Mouse (Mus musculus): ENCODE measurements at regions not wholly inside any gene's neighbourhood (a gene's known extent, or its start where the extent isn't known, plus 50 kb on each side); places are given as distances from the start of the nearest gene placed in this dataset.

GRCm38 (mm10) chr1:6928658-6929057 lies 2121.0 kb downstream of the Gm37988 start:
- no peak for DNase-seq (ENCODE audit: low spot score in 2 of 2)

GRCm38 (mm10) chr1:6931876-6932275 lies 2124.2 kb downstream of the Gm37988 start:
- DNase-seq (ENCODE audit: low spot score in 2 of 2): no peak

DNA sequence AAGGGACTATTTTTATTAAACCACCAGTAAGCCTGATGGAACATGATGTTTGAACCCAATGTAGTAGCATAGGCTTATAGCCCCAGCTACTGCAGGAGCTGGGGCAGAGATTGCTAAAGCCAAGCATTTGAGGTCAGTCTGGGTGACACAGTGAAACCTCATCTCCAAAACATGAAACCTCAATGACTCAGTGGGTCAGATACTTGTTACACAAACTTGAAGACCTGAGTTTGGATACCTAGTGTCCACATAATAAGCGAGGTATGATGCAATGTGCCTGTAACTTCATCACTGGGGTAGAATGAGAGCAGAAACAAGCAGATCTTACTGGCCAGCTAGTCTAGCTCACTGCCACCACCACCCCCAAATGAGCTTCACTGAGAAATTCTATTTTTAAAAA lies 2162.1 kb downstream of the Gm37988 start:
- DNase-seq (ENCODE audit: low spot score in 2 of 2): no peak

DNA sequence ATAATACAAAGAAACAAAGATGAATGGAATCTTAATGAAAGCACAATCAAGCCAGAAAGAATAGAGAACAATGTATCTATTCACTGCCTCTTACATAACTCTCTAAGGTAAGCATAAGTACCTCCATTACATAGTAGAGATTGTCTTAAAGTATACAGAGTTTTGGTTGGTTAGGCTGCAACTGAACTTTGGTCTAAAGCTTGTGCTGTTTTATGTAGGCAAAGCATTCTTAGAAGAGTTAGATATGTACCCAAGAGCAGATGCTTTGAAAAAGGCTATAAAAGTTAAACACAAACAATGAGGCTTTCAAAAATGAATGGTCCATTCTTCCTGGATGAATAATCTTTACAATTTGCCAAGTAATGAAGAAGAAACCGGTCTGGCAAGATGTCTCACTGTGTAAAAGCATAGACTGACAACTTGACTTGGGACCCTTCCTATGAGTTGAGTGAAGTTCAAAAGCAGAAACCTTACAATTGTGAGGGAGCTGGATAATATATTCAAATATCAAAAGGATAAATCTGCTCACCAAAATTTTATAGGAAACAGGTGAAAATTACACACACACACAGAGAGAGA lies 2166.1 kb downstream of the Gm37988 start:
- no peak for DNase-seq (ENCODE audit: low spot score in 2 of 2)

DNA sequence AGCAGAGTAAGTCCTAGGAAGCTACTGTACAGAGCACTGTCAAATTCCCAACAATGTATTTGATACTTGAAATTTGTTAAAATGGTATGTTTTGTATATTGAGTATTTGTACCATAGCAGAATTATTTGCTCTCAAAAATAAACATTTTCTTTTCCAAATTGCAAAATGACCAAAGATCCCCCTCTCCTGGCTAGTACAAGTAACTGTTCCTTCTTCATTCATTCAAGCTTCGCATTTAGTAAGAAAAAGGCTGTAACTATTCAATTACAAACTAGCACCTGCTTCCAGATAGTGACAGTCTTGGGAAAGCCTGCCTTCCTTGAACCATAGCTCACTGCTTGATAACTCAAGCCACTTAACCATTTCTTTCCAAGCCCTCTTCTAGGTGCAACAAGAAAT lies 2171.9 kb downstream of the Gm37988 start:
- DNase-seq (ENCODE audit: low spot score in 2 of 2): no peak

DNA sequence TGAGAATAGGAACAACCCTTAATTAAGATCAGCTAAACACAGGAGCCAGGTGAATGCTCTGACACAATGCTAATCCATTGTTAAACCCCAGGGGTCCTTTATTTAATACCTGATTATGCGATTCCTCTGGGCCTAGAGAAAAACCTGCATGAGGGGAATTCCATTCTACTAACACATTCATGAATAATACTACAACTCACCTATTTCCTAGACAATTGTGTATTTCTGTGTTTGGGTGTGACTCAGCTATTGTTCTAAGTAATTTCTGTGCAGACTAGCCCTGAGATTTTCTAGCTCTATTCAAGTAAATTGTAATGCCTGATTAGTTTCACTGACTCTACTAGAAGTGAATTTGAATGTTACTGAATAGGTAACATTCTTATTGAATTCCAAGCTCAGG lies 2176.5 kb downstream of the Gm37988 start:
- DNase-seq (ENCODE audit: low spot score in 2 of 2): no peak

DNA sequence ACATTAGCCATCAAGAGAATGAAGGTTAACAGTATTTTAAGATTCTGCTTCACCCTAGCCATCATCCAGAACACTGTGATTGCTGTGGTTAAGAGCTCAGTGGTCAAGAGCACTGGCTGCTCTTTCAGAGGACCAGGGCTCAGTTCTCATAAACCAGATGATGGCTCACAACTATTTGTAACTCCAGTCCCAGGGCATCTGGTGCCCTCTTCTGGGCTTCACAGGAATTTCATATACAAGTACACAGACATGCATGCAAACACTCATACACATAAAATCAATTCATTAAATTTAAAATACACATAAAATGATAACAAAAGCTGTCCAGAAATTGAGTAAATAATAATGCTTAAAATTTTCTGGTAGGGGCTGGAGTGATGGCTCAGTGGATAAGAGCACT lies 2189.9 kb downstream of the Gm37988 start:
- DNase-seq (ENCODE audit: low spot score in 2 of 2): no peak

- peak; percentile 10 to 22 for DNase-seq (ENCODE audit: low spot score in 2 of 2)
These were observed 2202.5 kb downstream of the Gm37988 start for GRCm38 (mm10) chr1:7010184-7010583.
